Mouse (Mus musculus): Measurements from ENCODE around the gene Spata45.

- TF ChIP-seq CTCF (IDR thresholded peaks at IDR 0.05; ENCODE audit: low read depth, low read length) (no peak), POLR2A (IDR thresholded peaks at IDR 0.05; ENCODE audit: insufficient read depth, low read length) (no peak)
Measured at GRCm38 (mm10) chr1:191086960-191087359, 50.5 kb downstream of the Spata45 start.
